Mouse (Mus musculus) left cerebral cortex, adult 18-20 months (tissue): ENCODE results near the gene Spata45. TPM values are rescaled to one million over a fixed set of nuclear protein-coding genes. Genes with fewer than 3 reads are reported as not detected.

ENCODE experiments used
- DNase-seq, 2 experiments: peaks; one replicate each; pipeline ENCODE4 v3.0.0; 2021 to 2022; ENCODE audit warnings: low spot score in 2 of 2, mixed read lengths in 1 of 2
- total RNA-seq, 2 experiments: library from RNA; stranded (reverse); gene quantifications; 2 replicates each; pipeline ENCODE4 v1.2.3; 2021

Spata45 gene
- total RNA-seq, 2 experiments from 2014 or later, result not detected

DNA sequence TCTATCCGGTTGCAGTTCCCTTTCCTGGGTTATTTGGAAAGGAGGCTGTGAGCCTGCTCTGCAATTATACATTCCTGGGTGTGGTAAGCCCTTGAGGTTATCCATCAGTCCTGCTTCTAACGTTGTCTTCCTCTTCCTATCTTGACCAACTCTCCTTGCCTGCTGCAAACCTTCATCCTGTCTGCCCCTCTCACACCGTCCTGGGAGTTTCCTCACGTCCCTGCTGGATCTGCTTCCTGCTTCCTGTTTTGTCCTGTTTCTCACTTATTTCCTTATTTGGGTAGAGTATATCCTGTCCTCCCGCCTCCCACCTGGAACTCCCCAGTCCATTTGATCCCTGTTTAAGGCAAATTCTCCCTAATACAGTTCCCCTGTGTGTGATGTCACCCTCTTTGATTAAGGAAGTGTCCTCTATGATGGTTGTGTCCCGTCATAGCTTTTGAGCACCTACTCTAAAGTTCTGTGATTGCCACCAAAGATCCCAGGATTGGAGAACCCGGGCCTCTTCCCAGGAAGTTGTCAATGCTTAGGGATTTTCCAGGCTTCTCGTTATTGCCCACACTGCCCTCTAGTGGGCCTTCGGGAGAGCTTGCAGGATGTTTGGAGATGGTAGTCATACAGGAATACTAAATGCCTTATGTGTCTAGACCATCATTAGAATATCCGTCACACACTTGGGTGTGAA lies 38.9 kb downstream of the Spata45 start:
- DNase-seq, result peak; percentile 54 to 60

DNA sequence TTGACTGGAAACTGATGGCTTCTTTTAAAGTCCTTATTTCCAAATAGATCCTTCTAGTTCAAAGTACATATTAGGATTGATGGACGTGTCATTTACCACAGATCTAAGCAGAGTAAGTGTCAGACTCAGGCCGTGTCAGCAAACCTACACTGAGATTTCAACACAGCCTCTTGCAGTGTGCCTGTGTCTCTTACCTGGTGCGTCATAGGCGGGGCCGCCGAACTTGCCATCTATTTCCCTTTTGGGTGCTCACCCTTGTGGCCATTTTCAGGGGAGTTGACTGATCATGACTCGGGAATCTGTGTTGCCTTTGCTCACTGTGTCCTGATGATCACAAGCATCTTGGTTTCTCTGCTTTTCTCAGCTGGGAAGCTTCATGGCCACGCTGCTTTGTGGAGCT lies 46.8 kb downstream of the Spata45 start:
- DNase-seq, result no peak

DNA sequence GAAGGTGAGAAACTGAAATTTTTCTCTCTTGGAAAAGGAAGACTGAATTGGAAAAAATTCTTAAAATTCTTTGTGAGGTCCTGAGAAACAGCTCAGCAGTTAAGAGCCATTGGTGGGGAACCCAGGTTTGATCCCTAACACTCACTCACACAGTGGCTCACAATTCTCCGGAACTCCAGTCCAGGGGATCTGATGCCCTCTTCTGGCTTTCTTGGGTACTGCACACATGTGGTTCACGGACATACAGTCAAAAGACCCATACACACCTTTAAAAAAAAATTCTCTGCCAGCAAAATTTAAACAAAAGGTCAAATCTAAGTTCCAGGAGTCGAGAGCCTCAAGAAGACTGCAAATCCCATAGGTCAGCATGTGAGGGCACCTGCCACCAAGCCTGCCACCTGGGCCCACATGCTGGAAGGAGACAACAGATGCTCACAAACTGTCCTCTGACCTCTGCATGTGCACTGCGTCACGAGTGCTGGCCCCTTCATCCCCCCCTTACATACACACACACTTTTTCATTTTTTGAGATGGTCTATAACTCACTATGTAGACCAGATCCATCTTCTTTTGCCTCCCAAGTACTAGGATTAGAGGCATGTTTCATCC lies 48.6 kb downstream of the Spata45 start:
- peak; percentile 29 to 58 for DNase-seq

DNA sequence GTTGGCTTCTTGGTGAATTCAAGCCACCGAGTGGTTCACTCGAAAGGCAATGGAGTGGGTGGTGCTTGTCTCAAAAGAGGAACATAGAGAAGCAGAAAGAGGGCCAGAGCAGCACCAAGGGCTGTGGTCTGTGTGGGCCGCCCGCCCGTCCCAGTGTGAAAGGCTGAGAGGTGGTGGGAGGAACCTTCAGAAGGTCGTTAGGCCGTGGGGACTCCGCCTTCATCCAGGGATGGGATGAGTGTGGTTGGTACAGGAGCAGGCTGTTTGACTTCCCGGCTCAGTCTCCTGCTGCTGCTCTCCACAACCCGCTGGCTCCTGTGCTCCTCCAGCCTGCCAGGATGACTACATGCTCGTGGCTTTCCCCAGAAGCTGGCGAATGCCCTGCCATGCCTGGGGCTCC lies 49.2 kb downstream of the Spata45 start:
- DNase-seq, result no peak

DNA sequence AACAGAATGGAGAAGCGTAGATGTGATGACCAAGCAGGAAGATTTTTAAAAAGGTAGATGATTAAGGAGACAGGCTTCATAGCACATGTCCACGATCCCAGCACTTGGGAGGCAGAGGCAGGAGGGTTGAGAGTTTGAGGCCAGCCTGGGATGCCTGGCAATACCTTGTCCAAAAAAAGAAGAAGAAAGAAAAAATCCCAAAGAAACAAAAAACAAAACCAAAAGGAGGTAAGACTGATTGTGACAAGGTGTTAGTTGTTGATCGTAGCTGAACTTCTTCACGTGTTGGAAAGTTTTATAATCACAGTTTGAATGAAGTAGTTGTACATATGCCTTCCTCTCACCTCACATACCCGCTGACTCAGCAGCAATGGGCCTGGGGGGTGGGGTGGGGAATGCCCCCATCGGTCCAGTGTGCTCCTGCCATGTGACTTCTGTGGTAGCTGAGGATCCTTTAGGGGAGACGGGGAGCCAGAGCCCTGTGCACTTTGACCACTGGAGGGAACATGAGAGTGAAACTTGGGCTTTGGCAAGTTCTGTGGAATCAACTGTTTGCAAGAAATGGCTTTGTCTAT lies 50.0 kb downstream of the Spata45 start:
- no peak for DNase-seq

DNA sequence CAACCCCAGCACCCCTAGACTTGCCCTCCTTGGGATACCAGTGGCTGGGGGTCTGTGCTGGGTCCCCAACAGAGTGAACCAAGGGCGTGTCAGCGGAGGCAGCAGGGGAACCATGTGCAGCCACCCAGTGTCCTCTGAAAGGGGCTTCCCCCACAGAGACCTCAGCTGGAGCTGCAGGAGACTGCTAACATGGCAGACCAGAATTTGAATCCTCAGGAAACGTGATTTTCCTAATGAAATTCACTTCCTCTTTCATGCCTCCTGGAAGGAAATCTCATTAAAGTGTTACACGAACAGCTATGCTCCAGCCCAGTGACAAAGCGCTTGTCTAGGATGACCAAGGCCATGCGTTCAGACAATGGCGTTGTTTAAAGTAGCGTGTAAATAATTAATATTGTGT lies 50.5 kb downstream of the Spata45 start:
- DNase-seq, result no peak

DNA sequence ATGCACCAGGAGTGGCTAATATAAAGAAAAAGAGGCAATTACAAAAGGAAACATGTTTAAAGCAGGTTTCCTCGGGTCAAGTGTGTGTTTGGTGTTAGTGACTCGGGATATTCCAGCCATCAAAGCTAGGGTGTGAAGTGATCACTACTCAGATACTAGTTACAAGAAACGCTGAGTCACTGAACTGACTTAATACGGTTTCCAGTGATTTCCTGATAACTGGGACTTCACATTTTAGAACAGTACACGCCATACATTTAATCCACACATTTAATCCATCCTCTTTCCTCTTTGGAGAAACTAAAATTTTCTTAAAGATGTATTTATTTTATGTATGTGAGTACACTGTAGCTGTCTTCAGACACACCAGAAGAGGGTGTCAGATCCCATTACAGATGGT lies 51.5 kb downstream of the Spata45 start:
- no peak for DNase-seq

DNA sequence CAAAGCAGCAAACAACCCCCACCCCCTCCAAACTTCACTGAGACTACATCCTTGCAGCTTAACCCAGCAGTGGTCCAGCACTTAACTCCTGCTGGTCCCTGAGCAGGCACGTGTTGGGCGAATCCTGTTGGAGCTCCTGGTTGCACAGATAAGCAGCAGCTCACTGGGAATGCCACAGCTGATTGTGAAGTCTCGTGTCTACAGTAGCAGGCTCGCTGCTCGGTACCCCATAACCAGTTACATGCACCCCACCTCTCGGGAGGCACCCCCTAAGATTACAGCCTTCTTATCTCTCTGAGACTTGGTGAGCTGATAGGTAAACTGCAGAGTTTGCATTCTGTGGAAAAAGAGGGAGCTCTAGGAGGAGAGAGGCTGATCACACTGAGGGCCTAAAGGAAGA lies 52.9 kb downstream of the Spata45 start:
- no peak for DNase-seq

DNA sequence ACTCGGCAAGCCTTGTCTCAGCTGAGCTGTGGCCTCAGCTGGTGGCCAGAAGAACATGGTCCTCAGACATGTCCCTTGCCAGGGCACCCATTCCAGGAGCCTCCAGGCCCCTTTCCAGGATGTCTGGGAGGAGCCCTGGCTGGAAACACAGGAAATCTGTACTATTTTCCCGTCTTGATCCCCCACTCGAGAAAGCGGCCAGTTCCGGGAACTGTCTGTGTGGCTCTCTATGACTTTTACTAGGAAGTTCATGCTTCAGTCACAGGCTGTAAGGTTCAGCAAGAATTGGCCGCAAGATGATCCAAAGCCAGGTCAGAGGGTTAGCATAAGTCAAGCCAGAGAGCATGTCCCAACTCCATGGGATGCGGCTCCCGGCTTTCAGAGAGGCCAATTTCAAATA lies 55.6 kb downstream of the Spata45 start:
- no peak for DNase-seq

Other genes with a start within 250 kb of the Spata45 start
- gene Rps6kc1, start 124.9 kb upstream of the Spata45 start, total RNA-seq, result 100 to 1,000 TPM; 138 to 147 TPM
- gene Angel2, start 111.5 kb upstream of the Spata45 start, total RNA-seq, result 10 to 100 TPM; 56.2 to 56.7 TPM
- gene Vash2, start 57.3 kb upstream of the Spata45 start, total RNA-seq, result 1 to 10 TPM; 1.8 to 2.9 TPM
- 10 to 100 TPM; 11.5 to 14.5 TPM for gene Flvcr1, start 10.5 kb upstream of the Spata45 start, total RNA-seq
- gene Tatdn3, start 26.3 kb downstream of the Spata45 start, total RNA-seq, result 10 to 100 TPM; 27.1 to 27.8 TPM
- under 1 TPM; 0.23 to 0.56 TPM for gene Nsl1, start 26.4 kb downstream of the Spata45 start, total RNA-seq
- gene Batf3, start 61.2 kb downstream of the Spata45 start, total RNA-seq, result 1 to 10 TPM; 3.0 TPM
- not detected for gene Fam71a, start 128.2 kb downstream of the Spata45 start, total RNA-seq
- 1 to 10 TPM in 1 of 2 experiments, under 1 TPM in 1; 0.91 to 3.1 TPM for gene Atf3, start 181.4 kb downstream of the Spata45 start, total RNA-seq